Mouse (Mus musculus): ENCODE data around the gene Mfn2. TPM values are rescaled to one million over a fixed set of nuclear protein-coding genes. Genes with fewer than 3 reads are reported as not detected.
"Not testable (repeated sequence)": the region's sequence is repeated elsewhere in the genome, so short reads cannot be mapped to it uniquely, and the experiment has no call there.

The Mfn2 gene
- total RNA-seq, 2 experiments from 2014 or later: 621 to 624 TPM

DNA sequence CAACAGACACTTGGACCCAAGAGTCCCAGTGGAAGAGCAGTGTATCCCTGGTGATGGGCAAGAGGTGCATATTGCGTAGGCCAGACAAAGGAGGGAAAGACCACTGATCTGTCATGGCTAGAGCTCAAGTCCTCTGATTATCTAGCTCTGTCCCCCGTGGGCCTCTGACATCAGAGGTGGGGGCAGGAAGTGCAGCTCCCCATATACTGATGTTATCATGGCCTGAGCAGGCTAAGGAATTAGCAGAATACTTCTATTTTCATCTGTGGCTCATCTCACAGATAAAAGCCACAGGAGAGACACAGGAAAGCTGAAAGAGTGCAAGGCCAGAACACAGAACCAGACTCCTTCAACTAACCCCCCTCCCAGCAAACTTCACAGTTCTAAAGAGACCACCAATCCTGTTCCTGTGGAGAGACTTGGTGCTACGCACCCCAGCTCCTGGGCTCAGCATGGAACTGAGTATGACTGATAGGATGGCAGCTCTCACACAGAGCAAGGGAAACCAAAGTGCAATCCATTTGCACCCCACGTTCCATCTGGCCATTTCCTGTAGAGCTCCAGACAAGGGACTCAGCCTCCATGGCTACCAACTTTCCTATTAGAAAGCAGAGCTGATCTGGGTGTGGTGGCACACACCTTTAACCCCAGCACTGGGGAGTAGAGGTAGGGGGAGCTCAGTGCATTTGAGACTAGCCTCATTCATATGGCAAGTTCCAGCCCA lies 28.5 kb downstream of the Mfn2 start:
- intact Hi-C loops (cut with DNase I): no loop called here

DNA sequence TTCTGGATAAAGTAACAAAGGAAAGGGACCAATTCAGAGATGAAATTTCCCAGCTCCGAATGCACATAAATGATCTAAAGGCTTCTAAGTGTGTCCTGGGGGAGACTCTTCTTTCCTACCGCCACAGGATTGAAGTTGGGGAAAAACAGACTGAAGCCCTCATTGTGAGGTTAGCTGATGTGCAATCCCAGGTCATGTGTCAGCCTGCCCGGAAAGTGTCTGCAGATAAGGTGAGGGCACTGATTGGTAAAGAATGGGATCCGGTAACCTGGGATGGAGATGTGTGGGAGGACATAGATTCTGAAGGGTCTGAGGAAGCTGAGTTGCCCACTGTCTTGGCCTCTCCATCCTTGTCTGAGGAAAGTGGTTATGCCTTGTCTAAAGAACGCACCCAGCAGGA lies 35.3 kb downstream of the Mfn2 start:
- intact Hi-C loops (cut with DNase I): no loop called here
- DNase-seq: no peak

More for the DNA sequence above, 28.5 kb downstream of the Mfn2 start:
- no peak for DNase-seq

DNA sequence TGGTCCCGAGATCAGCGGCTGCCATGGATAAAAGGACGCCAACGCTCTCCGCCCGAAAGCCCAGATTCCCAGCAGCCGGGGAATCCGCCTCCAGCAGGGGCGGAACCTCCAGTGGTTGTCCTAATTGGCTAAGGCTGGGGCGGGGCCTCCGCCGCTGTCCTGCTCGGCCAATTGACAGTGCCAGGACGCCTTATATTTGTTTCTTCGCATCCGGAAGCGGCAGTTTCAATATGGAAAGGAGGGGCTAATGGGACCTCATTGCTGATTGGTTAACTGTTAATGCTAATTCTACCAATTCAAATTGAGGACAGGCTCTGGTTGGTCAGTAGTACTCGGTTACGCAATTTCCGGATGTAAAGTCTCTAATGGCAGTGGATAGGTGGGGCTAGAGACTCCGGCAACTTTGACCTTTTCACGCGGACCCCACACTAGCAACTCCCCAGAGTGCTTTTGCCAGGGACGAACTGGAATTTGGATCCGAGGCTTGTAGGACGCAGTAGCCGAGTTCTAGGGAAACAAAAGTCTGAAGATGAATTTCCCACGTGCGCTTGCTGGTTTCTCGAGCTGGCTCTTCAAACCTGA lies 36.0 kb downstream of the Mfn2 start, which contains the start of the genes Miip and Fv1:
Gene Miip, minus strand, starts transcription at position 367 of the 582 bp plus-strand sequence.
Gene Fv1, plus strand, starts transcription at position 530 of the 582 bp plus-strand sequence.
- intact Hi-C loops (cut with DNase I): no loop called here
- peak; percentile 92 for DNase-seq

DNA sequence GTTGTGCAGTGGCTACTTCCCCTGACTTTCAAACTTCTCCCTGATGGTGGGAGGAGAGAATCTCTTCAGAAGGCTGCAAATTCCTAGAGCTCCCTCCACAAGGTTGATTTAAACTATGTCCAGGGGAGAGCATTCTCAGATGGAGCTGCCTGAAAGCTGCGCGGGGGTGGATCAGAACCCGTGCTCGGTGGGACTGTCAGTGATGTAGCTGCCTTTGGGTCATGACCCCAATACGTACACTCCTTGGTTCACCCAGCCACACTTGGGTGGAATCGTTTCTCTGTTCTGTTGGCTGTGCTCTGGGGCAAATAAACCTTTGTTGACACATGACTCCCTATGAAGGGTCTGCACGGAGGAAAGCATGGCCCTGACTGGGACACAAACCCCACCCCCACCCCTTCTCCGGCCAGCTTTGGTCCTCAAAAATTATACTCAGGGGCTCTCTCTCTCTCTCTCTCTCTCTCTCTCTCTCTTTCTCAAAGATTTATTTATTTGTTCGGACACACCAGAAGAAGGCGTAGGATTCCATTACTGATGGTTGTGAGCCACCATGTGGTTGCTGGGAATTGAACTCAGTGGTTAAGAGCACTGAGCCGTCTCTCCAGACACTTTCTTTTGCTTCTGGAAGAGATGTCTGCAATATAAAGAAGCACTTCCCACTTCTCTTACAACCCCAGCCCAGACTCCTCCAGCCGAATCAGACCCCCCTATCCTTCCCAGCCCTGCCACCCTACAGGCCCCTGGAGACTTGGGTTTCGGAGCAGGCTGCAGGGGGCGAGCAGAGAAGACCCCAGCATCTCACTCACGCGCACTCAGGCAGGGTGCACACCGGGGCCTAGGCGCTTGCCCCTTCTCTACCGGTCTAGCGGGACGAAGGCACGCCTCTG lies 36.7 kb downstream of the Mfn2 start:
- DNase-seq: no peak
- intact Hi-C loops (cut with DNase I): no loop called here

DNA sequence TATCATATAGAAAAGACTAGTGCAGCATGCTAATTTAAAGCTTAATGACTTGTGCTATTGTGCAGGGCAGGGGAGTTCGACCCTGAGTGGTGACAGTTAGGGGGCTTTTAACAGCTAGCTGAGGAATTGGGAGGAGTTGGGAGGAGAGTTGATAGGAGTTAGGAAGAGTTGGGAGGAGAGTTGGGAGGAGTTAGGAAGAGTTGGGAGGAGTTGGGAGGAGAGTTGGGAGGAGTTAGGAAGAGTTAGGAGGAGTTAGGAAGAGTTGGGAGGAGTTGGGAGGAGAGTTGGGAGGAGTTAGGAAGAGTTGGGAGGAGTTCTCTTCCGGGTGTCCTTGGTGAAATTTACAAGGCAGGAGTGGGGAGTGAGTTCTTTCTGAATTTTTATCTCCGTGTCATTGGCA lies 37.7 kb downstream of the Mfn2 start:
- DNase-seq; intact Hi-C loops (cut with DNase I): not testable (repeated sequence)

DNA sequence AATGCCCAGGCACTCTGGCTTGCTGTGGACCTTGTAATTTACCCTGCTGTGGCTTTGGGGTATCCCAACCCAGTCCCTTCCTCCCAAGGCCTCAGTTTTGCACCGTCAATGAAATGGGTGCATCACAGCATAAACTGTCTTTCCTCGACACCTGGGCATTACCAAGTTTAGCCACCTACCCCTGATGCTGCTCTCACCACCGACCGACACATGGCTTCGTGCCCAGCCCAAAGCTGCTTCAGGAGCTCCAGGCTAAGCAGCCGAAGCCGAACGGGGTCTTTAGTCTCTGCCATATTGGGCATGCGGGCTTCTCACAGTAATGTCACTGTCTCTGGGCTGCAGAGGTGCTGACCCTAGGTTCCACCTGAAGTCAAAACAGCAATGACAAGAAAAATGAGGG lies 38.4 kb downstream of the Mfn2 start:
- intact Hi-C loops (cut with DNase I): no loop called here

DNA sequence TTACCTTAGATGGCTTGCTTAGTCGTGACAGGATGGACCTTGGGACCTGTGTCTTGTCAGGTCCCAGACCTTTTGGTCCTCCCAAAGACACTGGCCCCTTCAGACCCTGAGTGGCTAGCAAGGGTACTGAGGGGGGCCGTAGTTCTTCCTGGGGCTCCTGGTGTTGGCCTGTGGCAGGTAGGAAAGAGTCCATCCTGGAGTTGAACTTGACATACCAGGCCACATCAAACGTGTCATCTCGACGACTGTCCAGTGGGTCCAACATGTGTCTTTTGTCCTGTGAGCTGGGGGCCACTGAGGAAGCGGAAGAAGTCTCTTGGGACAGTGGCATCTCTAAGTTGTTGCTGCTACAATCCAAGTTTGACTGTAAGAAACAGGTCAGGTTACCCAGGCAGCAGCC lies 38.9 kb downstream of the Mfn2 start:
- no peak for DNase-seq
- intact Hi-C loops (cut with DNase I): no loop called here

More for the DNA sequence above, 38.4 kb downstream of the Mfn2 start:
- no peak for DNase-seq

DNA sequence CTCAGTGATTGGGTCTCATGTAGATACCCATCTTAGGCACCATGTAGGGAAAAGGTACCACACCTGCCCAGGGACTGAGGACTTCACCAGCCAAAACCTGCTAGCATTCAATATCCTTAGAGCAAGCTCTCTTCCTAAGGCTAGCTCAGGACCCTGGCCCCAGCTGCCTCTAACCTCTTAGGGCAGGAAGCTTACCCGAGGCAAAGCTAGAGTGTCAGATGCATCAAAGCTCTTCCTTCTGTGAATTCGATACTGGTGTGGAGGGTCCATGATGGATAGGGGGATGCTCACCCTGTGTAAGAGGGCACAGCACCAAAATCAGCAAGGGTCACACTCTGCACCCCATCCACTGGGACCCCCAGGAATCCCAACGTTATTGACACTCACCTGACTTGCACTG lies 42.5 kb downstream of the Mfn2 start:
- DNase-seq: no peak
- intact Hi-C loops (cut with DNase I): no loop called here

DNA sequence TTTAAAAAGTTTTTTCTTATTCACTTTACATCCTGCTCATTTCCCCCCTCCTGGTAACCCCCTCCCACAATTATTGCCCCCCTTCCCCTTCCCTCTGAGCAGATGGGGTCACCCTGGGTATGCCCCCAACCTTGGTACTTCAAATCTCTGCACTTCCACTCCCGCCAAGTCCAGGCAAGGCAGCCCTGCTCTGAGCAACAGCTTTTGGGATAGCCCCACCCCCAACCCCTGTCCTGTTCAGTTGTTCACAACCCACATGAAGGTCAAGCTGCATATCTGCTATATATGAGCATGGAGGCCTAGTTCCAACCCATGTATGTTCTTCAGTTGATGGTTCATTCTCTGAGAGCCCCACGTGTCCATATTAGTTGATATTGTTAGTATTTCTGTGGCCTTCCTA lies 53.7 kb downstream of the Mfn2 start:
- DNase-seq: no peak
- intact Hi-C loops (cut with DNase I): no loop called here

DNA sequence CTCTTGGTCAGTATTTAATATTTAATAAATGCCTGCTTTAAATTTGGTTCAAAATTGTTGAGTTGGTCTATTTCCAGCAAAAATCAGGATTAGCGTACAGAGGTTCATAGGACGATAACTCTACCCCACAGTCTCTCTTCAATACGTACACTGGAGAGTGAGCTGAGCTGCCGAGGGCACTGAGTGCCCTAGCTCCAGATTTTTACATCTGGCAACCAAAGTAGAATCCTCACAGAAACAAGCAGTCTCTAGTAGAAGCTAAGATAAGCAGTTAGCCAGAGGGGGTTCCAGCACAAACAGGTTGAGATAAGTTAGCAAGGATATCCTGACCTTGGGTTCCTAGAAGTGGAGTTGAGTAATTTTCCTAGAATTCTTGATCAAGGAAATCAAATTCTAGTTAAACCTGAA lies 55.9 kb downstream of the Mfn2 start:
- DNase-seq: no peak
- intact Hi-C loops (cut with DNase I): no loop called here

DNA sequence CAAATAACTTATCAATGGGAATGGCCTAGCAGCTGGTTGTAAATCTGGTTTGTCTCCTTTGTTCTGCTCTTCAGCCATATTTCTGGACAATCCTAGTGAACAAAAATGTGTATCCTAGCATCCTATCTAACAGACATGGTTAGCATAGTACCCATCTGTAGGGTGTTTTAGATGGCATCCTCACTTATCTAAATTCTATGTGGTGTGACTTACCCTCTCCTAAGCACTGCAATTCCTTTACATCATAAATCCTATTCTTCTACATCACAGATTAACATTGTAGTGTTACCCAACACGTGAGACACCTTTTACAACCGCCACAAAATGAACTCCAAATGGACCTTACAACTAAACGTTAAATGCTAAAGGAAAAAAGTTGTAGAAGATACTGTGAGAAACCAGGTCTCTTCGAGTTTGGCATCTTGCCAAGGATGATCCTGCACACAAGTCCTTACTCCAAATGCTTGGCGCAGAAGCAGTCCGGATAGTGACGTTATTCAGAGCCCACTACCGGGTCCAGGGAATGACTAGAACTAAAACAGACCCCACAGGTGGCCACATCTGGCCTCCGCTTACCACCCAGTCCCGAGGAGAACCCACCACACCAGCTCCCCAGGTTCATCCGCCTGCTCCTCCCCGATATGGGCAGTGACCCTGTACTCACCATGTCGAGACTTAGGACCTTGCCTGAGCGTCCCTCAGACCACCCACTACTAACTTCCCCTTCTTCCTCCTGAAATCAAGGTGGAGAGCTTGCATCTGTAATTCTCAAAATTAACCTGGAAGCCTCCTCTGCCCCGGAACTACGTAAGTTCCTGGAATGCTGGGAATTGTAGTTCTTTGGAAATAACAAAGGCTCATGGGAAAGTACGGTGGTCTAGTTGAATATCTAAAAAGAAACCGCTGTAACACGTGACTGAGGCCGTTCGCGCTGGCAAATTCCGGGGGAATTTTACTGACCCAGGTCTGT lies 56.6 kb downstream of the Mfn2 start, which contains the start of gene Zfp933:
Gene Zfp933, minus strand, starts transcription at position 753 of the 970 bp plus-strand sequence.
- intact Hi-C loops (cut with DNase I): no loop called here
- DNase-seq: peak; percentile 27 to 71

DNA sequence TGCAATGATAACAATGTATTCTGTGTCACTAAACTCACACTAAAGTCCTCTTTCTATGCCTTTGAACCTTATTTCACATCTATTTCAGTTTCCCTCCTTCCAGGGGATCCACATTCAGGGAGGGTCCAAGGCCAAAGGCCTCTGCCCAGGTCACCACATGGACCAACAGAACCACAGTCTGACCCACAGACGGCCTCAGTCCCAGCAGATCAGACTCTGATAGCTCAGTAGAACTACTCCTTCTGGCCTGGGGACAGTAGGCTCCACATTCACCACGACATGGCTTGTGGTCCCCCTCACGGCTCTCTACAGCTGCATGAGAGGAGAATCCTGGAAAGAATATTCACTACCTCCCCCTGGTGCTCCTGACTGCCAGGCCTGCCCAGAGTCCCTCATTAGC lies 61.6 kb downstream of the Mfn2 start:
- intact Hi-C loops (cut with DNase I): no loop called here
- DNase-seq: no peak

DNA sequence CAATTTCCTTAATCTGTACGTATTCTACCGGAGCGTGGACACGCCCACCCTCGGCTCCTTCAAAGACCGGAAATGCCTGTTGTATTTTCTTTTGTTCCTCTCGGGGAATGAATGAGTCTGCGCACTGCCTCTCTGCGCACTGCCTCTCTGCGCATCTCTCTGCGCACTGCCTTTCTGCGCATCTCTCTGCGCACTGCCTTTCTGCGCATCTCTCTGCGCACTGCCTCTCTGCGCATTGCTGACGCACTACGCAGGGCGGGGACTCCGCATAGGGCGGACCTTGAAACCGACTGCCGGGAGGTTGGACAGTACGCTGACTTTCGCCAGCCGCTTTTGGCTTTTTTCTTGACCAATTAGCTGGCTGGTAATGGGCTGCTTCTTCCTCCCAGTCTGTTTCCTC lies 65.2 kb downstream of the Mfn2 start:
- intact Hi-C loops (cut with DNase I): not testable (repeated sequence)
- DNase-seq: peak; percentile 18 to 33

DNA sequence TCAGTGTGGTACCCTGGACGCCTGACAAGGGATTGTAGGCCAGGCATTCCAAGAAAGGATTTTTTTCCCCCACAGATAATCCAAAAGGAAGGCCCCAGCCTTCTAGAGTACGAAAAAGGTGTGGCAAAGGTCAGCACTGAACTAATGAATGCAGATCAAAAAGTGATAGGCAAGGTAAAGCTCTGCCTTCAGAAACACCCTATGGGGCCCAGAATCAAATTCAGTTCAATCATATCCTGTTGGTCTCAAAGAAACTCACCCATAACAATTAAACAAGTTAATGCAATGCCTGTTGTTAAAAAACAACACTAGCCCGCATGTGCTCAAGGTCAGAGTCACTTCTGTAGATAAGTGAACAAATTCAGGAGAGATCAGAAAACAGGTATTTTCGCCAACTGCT lies 80.1 kb downstream of the Mfn2 start:
- intact Hi-C loops (cut with DNase I): no loop called here
- no peak for DNase-seq

Other genes starting within 250 kb of the Mfn2 start
- under 1 TPM in 1 of 2 experiments, not detected in 1; 0.12 TPM for gene Zfp534, start 202.2 kb downstream of the Mfn2 start, total RNA-seq (2021)
- gene Zfp984, start 94.9 kb downstream of the Mfn2 start, total RNA-seq (2021): 1 to 10 TPM; 2.8 to 3.1 TPM
- gene Zfp933, start 56.3 kb downstream of the Mfn2 start, total RNA-seq (2021): 10 to 100 TPM; 11.1 to 12.7 TPM
- gene Miip, start 35.9 kb downstream of the Mfn2 start, total RNA-seq (2021): 1 to 10 TPM; 9.1 TPM
- 10 to 100 TPM; 15.5 to 19.7 TPM for gene Fv1, start 35.7 kb downstream of the Mfn2 start, total RNA-seq (2021)
- gene Plod1, start 32.1 kb upstream of the Mfn2 start, total RNA-seq (2021): 10 to 100 TPM; 90.1 to 95.0 TPM
- 10 to 100 TPM; 39.6 to 43.9 TPM for gene 2510039O18Rik, start 36.2 kb upstream of the Mfn2 start, total RNA-seq (2021)
- gene Nppb, start 81.1 kb upstream of the Mfn2 start, total RNA-seq (2021): 100 to 1,000 TPM in 1 of 2 experiments, 10 to 100 TPM in 1; 74.4 to 148 TPM
- 1,000 to 10,000 TPM in 1 of 2 experiments, 100 to 1,000 TPM in 1; 590 to 1,636 TPM for gene Nppa, start 96.0 kb upstream of the Mfn2 start, total RNA-seq (2021)
- gene Clcn6, start 134.1 kb upstream of the Mfn2 start, total RNA-seq (2021): 10 to 100 TPM in 1 of 2 experiments, 1 to 10 TPM in 1; 9.5 to 11.0 TPM
- 10 to 100 TPM; 13.1 to 14.7 TPM for gene Mthfr, start 134.4 kb upstream of the Mfn2 start, total RNA-seq (2021)
- gene Agtrap, start 183.3 kb upstream of the Mfn2 start, total RNA-seq (2021): 10 to 100 TPM; 36.4 to 38.5 TPM
- 10 to 100 TPM; 11.5 to 12.5 TPM for gene Mad2l2, start 225.7 kb upstream of the Mfn2 start, total RNA-seq (2021)
- under 1 TPM; 0.05 to 0.07 TPM for gene Draxin, start 226.0 kb upstream of the Mfn2 start, total RNA-seq (2021)
- 10 to 100 TPM; 28.3 to 30.6 TPM for gene Fbxo6, start 247.4 kb upstream of the Mfn2 start, total RNA-seq (2021)